Mouse (Mus musculus): ENCODE results near the gene Birc5.

- TF ChIP-seq CTCF (IDR thresholded peaks at IDR 0.05; ENCODE audit: low read depth, low read length), result no peak
- TF ChIP-seq POLR2A (IDR thresholded peaks at IDR 0.05; ENCODE audit: extremely low read depth, insufficient read depth, low read length), result 0 out of 2 replicates have a peak, but pooled peaks have one; percentile 25
Observed at GRCm38 (mm10) chr11:117848271-117848984, 623 bp upstream of the Birc5 start.

Measured in liver, adult 2 months (tissue).